Mouse (Mus musculus): ENCODE results near the gene Ist1.

- TF ChIP-seq CTCF (conservative IDR thresholded peaks at IDR 0.05; ENCODE audit: insufficient read depth, insufficient read length, low read depth, low read length) (no peak), POLR2A (IDR thresholded peaks at IDR 0.05; ENCODE audit: low read depth, low read length) (no peak)
These were observed 43.8 kb upstream of the Ist1 start for GRCm38 (mm10) chr8:109736819-109737218.
